Mouse (Mus musculus): ENCODE data around the gene Auts2.
"Not testable (repeated sequence)": the region's sequence is repeated elsewhere in the genome, so short reads cannot be mapped to it uniquely, and the experiment has no call there.

The Auts2 gene

GRCm38 (mm10) chr5:132543118-132544071 lies at the start of gene Auts2:
TSS of gene Auts2 (minus strand) at chr5:132543344.
- DNase-seq (ENCODE audit: low spot score in 2 of 2) = peak; percentile 84 to 85

- DNase-seq (ENCODE audit: low spot score in 2 of 2) = no peak
These were observed 48.9 kb upstream of the Auts2 start for GRCm38 (mm10) chr5:132591721-132592695.

- no peak for DNase-seq (ENCODE audit: low spot score in 2 of 2)
These were observed 36.6 kb upstream of the Auts2 start for GRCm38 (mm10) chr5:132579774-132580173.

GRCm38 (mm10) chr5:132560771-132561170 lies 17.6 kb upstream of the Auts2 start:
- DNase-seq (ENCODE audit: low spot score in 2 of 2) = not testable (repeated sequence)

- DNase-seq (ENCODE audit: low spot score in 2 of 2) = peak; percentile 41 to 43
These were observed 2.6 kb upstream of the Auts2 start for GRCm38 (mm10) chr5:132545761-132546160.

- peak in 1 of 2 experiments; percentile 13 for DNase-seq (ENCODE audit: low spot score in 2 of 2)
These were observed 1.2 kb upstream of the Auts2 start for GRCm38 (mm10) chr5:132544176-132544995.

- DNase-seq (ENCODE audit: low spot score in 2 of 2) = peak in 1 of 2 experiments; percentile 13
These were observed 643 bp downstream of the Auts2 start for GRCm38 (mm10) chr5:132542381-132543020.

- no peak for DNase-seq (ENCODE audit: low spot score in 2 of 2)
These were observed 1.2 kb downstream of the Auts2 start for GRCm38 (mm10) chr5:132541951-132542350.

GRCm38 (mm10) chr5:132541371-132541931 lies 1.7 kb downstream of the Auts2 start:
- DNase-seq (ENCODE audit: low spot score in 2 of 2) = peak; percentile 9 to 12

- DNase-seq (ENCODE audit: low spot score in 2 of 2) = no peak
These were observed 2.3 kb downstream of the Auts2 start for GRCm38 (mm10) chr5:132540841-132541311.

GRCm38 (mm10) chr5:132537475-132537874 lies 5.7 kb downstream of the Auts2 start:
- DNase-seq (ENCODE audit: low spot score in 2 of 2) = no peak

- DNase-seq (ENCODE audit: low spot score in 2 of 2) = no peak
These were observed 16.7 kb downstream of the Auts2 start for GRCm38 (mm10) chr5:132526395-132526794.

GRCm38 (mm10) chr5:132521358-132521873 lies 21.7 kb downstream of the Auts2 start:
- peak in 1 of 2 experiments; percentile 35 for DNase-seq (ENCODE audit: low spot score in 2 of 2)

GRCm38 (mm10) chr5:132517879-132518278 lies 25.3 kb downstream of the Auts2 start:
- no peak for DNase-seq (ENCODE audit: low spot score in 2 of 2)

- no peak for DNase-seq (ENCODE audit: low spot score in 2 of 2)
These were observed 28.6 kb downstream of the Auts2 start for GRCm38 (mm10) chr5:132514521-132514920.

GRCm38 (mm10) chr5:132513206-132513605 lies 29.9 kb downstream of the Auts2 start:
- no peak for DNase-seq (ENCODE audit: low spot score in 2 of 2)

GRCm38 (mm10) chr5:132509464-132509885 lies 33.7 kb downstream of the Auts2 start:
- DNase-seq (ENCODE audit: low spot score in 2 of 2) = no peak

GRCm38 (mm10) chr5:132504893-132505292 lies 38.3 kb downstream of the Auts2 start:
- DNase-seq (ENCODE audit: low spot score in 2 of 2) = no peak

- no peak for DNase-seq (ENCODE audit: low spot score in 2 of 2)
These were observed 39.7 kb downstream of the Auts2 start for GRCm38 (mm10) chr5:132503431-132503830.

- no peak for DNase-seq (ENCODE audit: low spot score in 2 of 2)
These were observed 41.1 kb downstream of the Auts2 start for GRCm38 (mm10) chr5:132502036-132502435.

All from heart, adult 9 months (tissue).